Mouse (Mus musculus) embryonic facial prominence, embryonic 14.5 days (tissue): ENCODE data around the gene Grm4. TPM values are rescaled to one million over a fixed set of nuclear protein-coding genes. Genes with fewer than 3 reads are reported as not detected.

Experiments
- ATAC-seq: fragments of 200-750 bp; cut with Nextera tagmentation; 2 replicates; pipeline ENCODE4 v1.8.0; 2017; ENCODE audit warnings: low read depth, moderate number of reproducible peaks, moderate TSS enrichment
- DNase-seq: peaks from one replicate; pipeline ENCODE4 v3.0.0-alpha.2; 2015; ENCODE audit warnings: low spot score
- H3K27ac ChIP-seq: fragments of 300-500 bp; sonication (generic); replicated peaks from 2 replicates; pipeline ENCODE4 v1.5.1; 2014; ENCODE audit warnings: low read depth, mild to moderate bottlenecking, low read length, moderate library complexity
- H3K27me3 ChIP-seq: fragments of 300-500 bp; sonication (generic); replicated peaks from 2 replicates; pipeline ENCODE4 v1.6.1; 2014; ENCODE audit warnings: low read length; ENCODE audit not compliant: control insufficient read depth, insufficient read depth
- H3K36me3 ChIP-seq: fragments of 300-500 bp; sonication (generic); 2 replicates; pipeline ENCODE4 v1.6.1; 2014; ENCODE audit warnings: low read length, mixed read lengths; ENCODE audit not compliant: control insufficient read depth, insufficient read depth
- H3K4me1 ChIP-seq: fragments of 300-500 bp; sonication (generic); 2 replicates; pipeline ENCODE4 v1.6.1; 2014; ENCODE audit warnings: antibody characterized with exemption, low read length; ENCODE audit not compliant: control insufficient read depth, insufficient read depth
- H3K4me2 ChIP-seq: fragments of 300-500 bp; sonication (generic); 2 replicates; pipeline ENCODE4 v1.6.1; 2014; ENCODE audit warnings: low read depth, mild to moderate bottlenecking, low read length, moderate library complexity, mixed read lengths
- H3K4me3 ChIP-seq: fragments of 300-500 bp; sonication (generic); 2 replicates; pipeline ENCODE4 v1.5.1; 2014; ENCODE audit warnings: low read depth, mild to moderate bottlenecking, low read length
- H3K9ac ChIP-seq: fragments of 300-500 bp; sonication (generic); 2 replicates; pipeline ENCODE4 v1.6.1; 2014; ENCODE audit warnings: low read depth, mild to moderate bottlenecking, low read length, moderate library complexity, mixed read lengths
- H3K9me3 ChIP-seq: fragments of 300-500 bp; sonication (generic); 2 replicates; pipeline ENCODE4 v1.6.1; 2016; ENCODE audit warnings: low read length; ENCODE audit not compliant: control insufficient read depth
- WGBS: fragments of 180-500 bp; shearing (Covaris S2); extraction: QIAGEN DNeasy Blood & Tissue Kit; methylation state at CpG from one replicate; pipeline ENCODE4 v1.1.7; 2014; 5-methylcytosine and 5-hydroxymethylcytosine counted together
- polyA plus RNA-seq: library from polyadenylated mRNA; unstranded; fragments of >200 nt; fragmentation: Nextera tagmentation; extraction: Ambion mirVana; gene quantifications from 2 replicates; pipeline ENCODE4 v1.2.1, GENCODE M21; 2014

Gene Grm4
- polyA plus RNA-seq, 1 experiment from 2014 or later = 1.2 TPM

- DNase-seq (no peak), ATAC-seq (no peak)
- WGBS = 72% methylated on average over 5 of the region's 5 CpGs
These were observed 23.4 kb downstream of the Grm4 start for GRCm38 (mm10) chr17:27497798-27498197.

GRCm38 (mm10) chr17:27495008-27495540 is 26.1 kb downstream of the Grm4 start:
- H3K27me3 ChIP-seq = no peaks in the 10 kb centered on the region
- H3K4me2 ChIP-seq = no peak overlapping the region
- DNase-seq = no peak
- H3K4me1 ChIP-seq = no peaks in the 10 kb centered on the region
- H3K9ac ChIP-seq = no peak overlapping the region
- no peak overlapping the region for H3K27ac ChIP-seq
- H3K36me3 ChIP-seq = no peaks in the 10 kb centered on the region
- WGBS = 78% methylated on average over 7 of the region's 7 CpGs
- no peak for ATAC-seq
- no peak overlapping the region for H3K4me3 ChIP-seq
- no peaks in the 10 kb centered on the region for H3K9me3 ChIP-seq

More at GRCm38 (mm10) chr17:27497798-27498197, 23.4 kb downstream of the Grm4 start:
- Histone ChIP-seq H3K36me3 (no peaks in the 10 kb centered on the region), H3K27me3 (peaks cover 10% of the 10 kb centered on the region; the same call in 1 of the 2 replicates), H3K4me3 (no peak overlapping the region), H3K27ac (no peak overlapping the region), H3K9ac (no peak overlapping the region), H3K4me2 (no peak overlapping the region), H3K4me1 (peaks cover 19% of the 10 kb centered on the region), H3K9me3 (no peaks in the 10 kb centered on the region)

- H3K36me3 ChIP-seq = no peaks in the 10 kb centered on the region
- no peak for ATAC-seq
- no peak overlapping the region for H3K4me2 ChIP-seq
- H3K27ac ChIP-seq = no peak overlapping the region
- H3K9me3 ChIP-seq = no peaks in the 10 kb centered on the region
- no peaks in the 10 kb centered on the region for H3K27me3 ChIP-seq
- DNase-seq = no peak
- no peak overlapping the region for H3K9ac ChIP-seq
- no peak overlapping the region for H3K4me3 ChIP-seq
- WGBS = 30% methylated on average over 8 of the region's 8 CpGs
- H3K4me1 ChIP-seq = no peaks in the 10 kb centered on the region
These were observed 27.2 kb downstream of the Grm4 start for GRCm38 (mm10) chr17:27493969-27494368.

GRCm38 (mm10) chr17:27493389-27493788 is 27.8 kb downstream of the Grm4 start:
- Histone ChIP-seq H3K4me3 (no peak overlapping the region), H3K27ac (no peak overlapping the region), H3K9ac (no peak overlapping the region), H3K9me3 (no peaks in the 10 kb centered on the region), H3K4me2 (no peak overlapping the region), H3K27me3 (no peaks in the 10 kb centered on the region), H3K36me3 (no peaks in the 10 kb centered on the region), H3K4me1 (no peaks in the 10 kb centered on the region)
- DNase-seq = no peak
- 81% methylated on average over 4 of the region's 4 CpGs for WGBS
- no peak for ATAC-seq

GRCm38 (mm10) chr17:27488173-27488823 is 32.9 kb downstream of the Grm4 start:
- H3K36me3 ChIP-seq = no peaks in the 10 kb centered on the region
- 66% methylated on average over 16 of the region's 16 CpGs for WGBS

GRCm38 (mm10) chr17:27485940-27486339 is 35.3 kb downstream of the Grm4 start:
- ATAC-seq = no peak
- no peak overlapping the region for H3K9ac ChIP-seq
- no peaks in the 10 kb centered on the region for H3K27me3 ChIP-seq
- DNase-seq = no peak
- H3K4me1 ChIP-seq = no peaks in the 10 kb centered on the region
- no peak overlapping the region for H3K27ac ChIP-seq
- H3K9me3 ChIP-seq = no peaks in the 10 kb centered on the region
- 51% methylated on average over 6 of the region's 8 CpGs for WGBS
- no peaks in the 10 kb centered on the region for H3K36me3 ChIP-seq
- H3K4me2 ChIP-seq = no peak overlapping the region
- H3K4me3 ChIP-seq = no peak overlapping the region

More at GRCm38 (mm10) chr17:27488173-27488823, 32.9 kb downstream of the Grm4 start:
- Histone ChIP-seq H3K27me3 (no peaks in the 10 kb centered on the region), H3K9ac (no peak overlapping the region), H3K27ac (no peak overlapping the region), H3K9me3 (no peaks in the 10 kb centered on the region), H3K4me2 (no peak overlapping the region), H3K4me3 (no peak overlapping the region), H3K4me1 (no peaks in the 10 kb centered on the region)
- ATAC-seq (no peak), DNase-seq (no peak)

GRCm38 (mm10) chr17:27483571-27483970 is 37.6 kb downstream of the Grm4 start:
- H3K9me3 ChIP-seq = no peaks in the 10 kb centered on the region
- H3K4me1 ChIP-seq = no peaks in the 10 kb centered on the region
- H3K4me2 ChIP-seq = no peak overlapping the region
- no peak overlapping the region for H3K9ac ChIP-seq
- 79% methylated on average over 3 of the region's 3 CpGs for WGBS
- no peaks in the 10 kb centered on the region for H3K36me3 ChIP-seq
- no peak overlapping the region for H3K27ac ChIP-seq
- no peak overlapping the region for H3K4me3 ChIP-seq
- no peak for ATAC-seq
- DNase-seq = no peak
- no peaks in the 10 kb centered on the region for H3K27me3 ChIP-seq

GRCm38 (mm10) chr17:27480143-27481103 is 40.8 kb downstream of the Grm4 start:
- Histone ChIP-seq H3K4me1 (no peaks in the 10 kb centered on the region), H3K4me2 (0 out of 2 replicates have a peak overlapping the region, but pooled peaks have one; percentile 10), H3K27me3 (no peaks in the 10 kb centered on the region), H3K36me3 (no peaks in the 10 kb centered on the region), H3K4me3 (no peak overlapping the region), H3K9ac (no peak overlapping the region; the same call in 1 of the 2 replicates), H3K27ac (no peak overlapping the region), H3K9me3 (0 out of 2 replicates have a peak, but pooled peaks cover 4% of the 10 kb centered on the region)
- peak; percentile 53; the same call in 1 of the 2 replicates for ATAC-seq
- 47% methylated on average over 29 of the region's 29 CpGs for WGBS
- peak; percentile 9 for DNase-seq
